Mouse (Mus musculus) lung, embryonic 16.5 days (tissue): ENCODE data around the gene Hebp1. TPM values are rescaled to one million over a fixed set of nuclear protein-coding genes. Genes with fewer than 3 reads are reported as not detected.
A peak's percentile ranks its signal among the peaks of the same experiment; 100 is the strongest.

Experiments
- ATAC-seq: fragments of 200-750 bp; cut with Nextera tagmentation; 2 replicates; pipeline ENCODE4 v1.8.0; 2017; ENCODE audit warnings: low read depth, mild to moderate bottlenecking, moderate library complexity
- H3K27ac ChIP-seq: fragments of 300-500 bp; sonication (generic); 2 replicates; pipeline ENCODE4 v1.5.1; 2014; ENCODE audit warnings: mild to moderate bottlenecking, control low read depth, low read length
- H3K27me3 ChIP-seq: fragments of 300-500 bp; sonication (generic); 2 replicates; pipeline ENCODE4 v1.6.1; 2014; ENCODE audit warnings: low read depth, low read length, mixed read lengths; ENCODE audit not compliant: control insufficient read depth, insufficient read depth
- H3K36me3 ChIP-seq: fragments of 300-500 bp; sonication (generic); 2 replicates; pipeline ENCODE4 v1.6.1; 2014; ENCODE audit warnings: low read length; ENCODE audit not compliant: control insufficient read depth, insufficient read depth
- H3K4me1 ChIP-seq: fragments of 300-500 bp; sonication (generic); replicated peaks from 2 replicates; pipeline ENCODE4 v1.6.1; 2014; ENCODE audit warnings: low read length, mixed read lengths; ENCODE audit not compliant: control insufficient read depth, insufficient read depth
- H3K4me2 ChIP-seq: fragments of 300-500 bp; sonication (generic); 2 replicates; pipeline ENCODE4 v1.6.1; 2014; ENCODE audit warnings: low read depth, low read length, control low read depth
- H3K4me3 ChIP-seq: fragments of 300-500 bp; sonication (generic); 2 replicates; pipeline ENCODE4 v1.5.1; 2014; ENCODE audit warnings: mild to moderate bottlenecking, low read length, control low read depth
- H3K9ac ChIP-seq: fragments of 300-500 bp; sonication (generic); 2 replicates; pipeline ENCODE4 v1.6.1; 2014; ENCODE audit warnings: low read length, control low read depth
- H3K9me3 ChIP-seq: fragments of 300-500 bp; sonication (generic); 2 replicates; pipeline ENCODE4 v1.6.1; 2016; ENCODE audit warnings: low read length; ENCODE audit not compliant: control insufficient read depth
- WGBS: fragments of 180-500 bp; shearing (Covaris S2); extraction: QIAGEN DNeasy Blood & Tissue Kit; methylation state at CpG from one replicate; pipeline ENCODE4 v1.1.7; 2014; 5-methylcytosine and 5-hydroxymethylcytosine counted together
- polyA plus RNA-seq: library from polyadenylated mRNA; unstranded; fragments of >200 nt; fragmentation: Nextera tagmentation; extraction: Ambion mirVana; gene quantifications from 2 replicates; pipeline ENCODE4 v1.2.1, GENCODE M21; 2015

Hebp1 gene
- polyA plus RNA-seq, 1 experiment from 2014 or later: 11.4 TPM

- Histone ChIP-seq H3K9ac (no peak overlapping the region), H3K4me3 (no peak overlapping the region), H3K4me2 (no peak overlapping the region), H3K27me3 (no peaks in the 10 kb centered on the region), H3K9me3 (no peaks in the 10 kb centered on the region), H3K27ac (no peak overlapping the region), H3K36me3 (no peaks in the 10 kb centered on the region), H3K4me1 (no peaks in the 10 kb centered on the region)
- 74% methylated on average over 15 of the region's 15 CpGs for WGBS
- no peak for ATAC-seq
These were observed 96.9 kb downstream of the Hebp1 start for GRCm38 (mm10) chr6:135100787-135101472.

DNA sequence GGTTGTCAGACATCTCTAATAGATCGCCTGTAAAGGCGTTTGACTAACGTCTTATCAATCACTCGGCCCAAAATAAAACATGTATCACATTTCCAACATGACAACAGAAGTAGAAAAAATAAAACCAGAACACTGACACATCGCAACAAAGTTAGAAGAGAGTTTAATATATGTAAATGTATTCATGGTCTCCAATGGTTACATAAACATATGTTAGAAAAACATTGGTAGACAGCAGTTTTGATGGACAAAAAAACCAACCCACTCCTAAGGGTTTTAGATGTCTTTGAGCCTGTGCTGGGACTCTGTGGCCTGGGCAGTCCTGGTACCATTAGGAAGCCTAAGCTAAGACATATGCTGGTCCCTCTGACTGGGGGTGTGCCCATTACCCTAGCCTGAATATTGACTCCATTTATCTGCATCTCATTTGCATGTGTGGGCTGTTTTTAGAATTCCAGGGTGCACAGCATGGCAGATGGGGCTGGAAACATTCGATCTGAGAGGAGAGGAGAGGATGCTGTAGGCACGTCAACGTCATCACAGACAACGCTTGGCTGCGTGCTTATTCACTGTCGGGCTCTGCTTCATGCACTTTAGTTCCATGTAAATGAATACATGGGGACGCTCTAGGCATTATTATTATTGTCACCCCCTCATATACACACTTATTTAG lies 104.9 kb downstream of the Hebp1 start:
- no peak for ATAC-seq
- H3K9ac ChIP-seq: no peak overlapping the region
- no peak overlapping the region for H3K4me3 ChIP-seq
- no peak overlapping the region for H3K27ac ChIP-seq
- 88% methylated on average over 12 of the region's 12 CpGs for WGBS
- no peaks in the 10 kb centered on the region for H3K27me3 ChIP-seq
- H3K36me3 ChIP-seq: no peaks in the 10 kb centered on the region
- H3K4me1 ChIP-seq: no peaks in the 10 kb centered on the region
- no peak overlapping the region for H3K4me2 ChIP-seq
- H3K9me3 ChIP-seq: no peaks in the 10 kb centered on the region

- Histone ChIP-seq H3K4me3 (no peak overlapping the region), H3K27me3 (no peaks in the 10 kb centered on the region), H3K27ac (no peak overlapping the region), H3K4me1 (peaks cover 3% of the 10 kb centered on the region; the same call in 1 of the 2 replicates), H3K9me3 (no peaks in the 10 kb centered on the region), H3K4me2 (no peak overlapping the region), H3K9ac (no peak overlapping the region), H3K36me3 (no peaks in the 10 kb centered on the region)
- ATAC-seq: no peak
- WGBS: 65% methylated on average over 4 of the region's 4 CpGs
These were observed 107.2 kb downstream of the Hebp1 start for GRCm38 (mm10) chr6:135090661-135091060.

GRCm38 (mm10) chr6:135089786-135090185 lies 108.0 kb downstream of the Hebp1 start:
- H3K36me3 ChIP-seq: no peaks in the 10 kb centered on the region
- 38% methylated on average over 8 of the region's 8 CpGs for WGBS
- no peak for ATAC-seq
- H3K4me3 ChIP-seq: no peak overlapping the region
- H3K27me3 ChIP-seq: no peaks in the 10 kb centered on the region
- no peaks in the 10 kb centered on the region for H3K9me3 ChIP-seq
- no peak overlapping the region for H3K9ac ChIP-seq
- no peak overlapping the region for H3K27ac ChIP-seq
- H3K4me2 ChIP-seq: no peak overlapping the region
- H3K4me1 ChIP-seq: peaks cover 3% of the 10 kb centered on the region; the same call in 1 of the 2 replicates

GRCm38 (mm10) chr6:135087721-135088451 lies 109.9 kb downstream of the Hebp1 start:
- Histone ChIP-seq H3K4me1 (peaks cover 3% of the 10 kb centered on the region; the same call in 1 of the 2 replicates), H3K9me3 (no peaks in the 10 kb centered on the region), H3K36me3 (0 out of 2 replicates have a peak, but pooled peaks cover 2% of the 10 kb centered on the region), H3K27ac (no peak overlapping the region), H3K4me3 (peak overlapping the region; percentile 31), H3K4me2 (peak overlapping the region; percentile 57), H3K9ac (0 out of 2 replicates have a peak overlapping the region, but pooled peaks have one; percentile 1), H3K27me3 (no peaks in the 10 kb centered on the region)
- ATAC-seq: peak; percentile 87
- WGBS: 19% methylated on average over 19 of the region's 19 CpGs

Other genes with a start within 250 kb of the Hebp1 start
- 1.8 and 1.9 TPM in 2 replicates for gene Apold1, start 216.3 kb downstream of the Hebp1 start, polyA plus RNA-seq
- 123 and 131 TPM in 2 replicates for gene Ddx47, start 186.4 kb downstream of the Hebp1 start, polyA plus RNA-seq
- 133 and 162 TPM in 2 replicates for gene Gprc5a, start 132.4 kb downstream of the Hebp1 start, polyA plus RNA-seq
- not detected in 2 replicates for gene Gprc5d, start 79.7 kb downstream of the Hebp1 start, polyA plus RNA-seq
- 22.8 and 26.0 TPM in 2 replicates for gene Fam234b, start within 50 bp of the Hebp1 start, polyA plus RNA-seq
- 7.0 and 7.6 TPM in 2 replicates for gene Gsg1, start 56.3 kb upstream of the Hebp1 start, polyA plus RNA-seq
- gene Pbp2, start 112.4 kb upstream of the Hebp1 start, polyA plus RNA-seq: 0.15 and 0.49 TPM in 2 replicates
- 114 TPM in 2 replicates for gene Emp1, start 164.5 kb upstream of the Hebp1 start, polyA plus RNA-seq